Mouse (Mus musculus) left cerebral cortex, postnatal 10 days (tissue): ENCODE measurements around the gene Gif. TPM values are rescaled to one million over a fixed set of nuclear protein-coding genes. Genes with fewer than 3 reads are reported as not detected.
A peak's percentile ranks its signal among the peaks of the same experiment; 100 is the strongest.

Experiments
- DNase-seq, 2 experiments: peaks; one replicate each; pipeline ENCODE4 v3.0.0; 2021 to 2022; ENCODE audit warnings: low spot score in 2 of 2, mixed read lengths in 1 of 2; ENCODE audit errors: extremely low spot score in 1 of 2
- intact Hi-C: fragments of 180-260 bp; cut with DNase I; formaldehyde crosslinking; loops from one replicate; pipeline ENCODE4 v1.15.1; 2025
- total RNA-seq, 2 experiments: library from RNA; stranded (reverse); gene quantifications; 2 replicates each; pipeline ENCODE4 v1.2.3; 2021

The Gif gene
- total RNA-seq, result not detected

- intact Hi-C loops, result no loop called here
- DNase-seq, result no peak
These were observed at the start of gene Gif for GRCm38 (mm10) chr19:11747298-11747697. TSS of gene Gif (plus strand) at chr19:11747554.

- DNase-seq, result no peak
- intact Hi-C loops, result no loop called here
These were observed 49.0 kb upstream of the Gif start for GRCm38 (mm10) chr19:11698342-11698741.

- DNase-seq, result no peak
These were observed 34.9 kb upstream of the Gif start for GRCm38 (mm10) chr19:11712451-11712850.

GRCm38 (mm10) chr19:11720071-11720470 lies 27.3 kb upstream of the Gif start:
- no peak for DNase-seq
- intact Hi-C loops, result no loop called here

More at GRCm38 (mm10) chr19:11712451-11712850, 34.9 kb upstream of the Gif start:
- intact Hi-C loops, result no loop called here

- intact Hi-C loops, result no loop called here
- no peak for DNase-seq
These were observed 23.5 kb upstream of the Gif start for GRCm38 (mm10) chr19:11723870-11724269.

GRCm38 (mm10) chr19:11724275-11724674 lies 23.1 kb upstream of the Gif start:
- DNase-seq, result no peak
- intact Hi-C loops, result no loop called here

GRCm38 (mm10) chr19:11725915-11726314 lies 21.4 kb upstream of the Gif start:
- no peak for DNase-seq
- intact Hi-C loops, result no loop called here

GRCm38 (mm10) chr19:11727304-11727703 lies 20.1 kb upstream of the Gif start:
- DNase-seq, result no peak
- intact Hi-C loops, result no loop called here

GRCm38 (mm10) chr19:11730278-11730677 lies 17.1 kb upstream of the Gif start:
- intact Hi-C loops, result no loop called here
- DNase-seq, result no peak

GRCm38 (mm10) chr19:11736455-11736854 lies 10.9 kb upstream of the Gif start:
- DNase-seq, result no peak
- intact Hi-C loops, result no loop called here

GRCm38 (mm10) chr19:11745680-11746079 lies 1.7 kb upstream of the Gif start:
- intact Hi-C loops, result no loop called here
- DNase-seq, result no peak

- intact Hi-C loops, result loop anchor here (5.0 kb wide), 1 partner anchor 408 kb away; no protein-coding TSS in a partner anchor
These were observed 17.7 kb downstream of the Gif start for GRCm38 (mm10) chr19:11765059-11765458.

GRCm38 (mm10) chr19:11766413-11766812 lies 19.1 kb downstream of the Gif start:
- intact Hi-C loops, result loop anchor here (2.0 to 5.0 kb wide), 2 partner anchors 156 to 409 kb away; no protein-coding TSS in a partner anchor
- no peak for DNase-seq

More at GRCm38 (mm10) chr19:11765059-11765458, 17.7 kb downstream of the Gif start:
- no peak for DNase-seq

- intact Hi-C loops, result loop anchor here (5.0 kb wide), 1 partner anchor 411 kb away; no protein-coding TSS in a partner anchor
- no peak for DNase-seq
These were observed 20.8 kb downstream of the Gif start for GRCm38 (mm10) chr19:11768163-11768562.

GRCm38 (mm10) chr19:11769257-11769920 lies 22.0 kb downstream of the Gif start:
- DNase-seq, result no peak
- intact Hi-C loops, result loop anchor here (5.0 kb wide), 1 partner anchor 412 kb away; no protein-coding TSS in a partner anchor

GRCm38 (mm10) chr19:11770205-11770892 lies 23.0 kb downstream of the Gif start, which contains the start of gene Mrpl16:
TSS of gene Mrpl16 (plus strand) at chr19:11770391.
- peak; percentile 90 to 91 for DNase-seq
- intact Hi-C loops, result loop anchor here (5.0 to 10.0 kb wide), 2 partner anchors 142 to 184 kb away; partner anchors contain the start of gene Patl1

- DNase-seq, result peak; percentile 34 to 43
- intact Hi-C loops, result loop anchor here (10.0 kb wide), 1 partner anchor 177 kb away; no protein-coding TSS in a partner anchor
These were observed 30.0 kb downstream of the Gif start for GRCm38 (mm10) chr19:11777191-11777865.

- intact Hi-C loops, result no loop called here
- no peak for DNase-seq
These were observed 38.2 kb downstream of the Gif start for GRCm38 (mm10) chr19:11785409-11786154.

- no peak for DNase-seq
- intact Hi-C loops, result no loop called here
These were observed 40.5 kb downstream of the Gif start for GRCm38 (mm10) chr19:11787826-11788225.
